Mouse (Mus musculus): ENCODE data around the gene Hbp1.
A peak's percentile ranks its signal among the peaks of the same experiment; 100 is the strongest.

Hbp1 gene

GRCm38 (mm10) chr12:31949759-31950658 is at the start of gene Hbp1:
Hbp1 (minus strand) TSS chr12:31950535.
- peak; percentile 98 to 100 for DNase-seq

- no peak for DNase-seq
These were observed 48.4 kb upstream of the Hbp1 start for GRCm38 (mm10) chr12:31998706-31999105.

GRCm38 (mm10) chr12:31997328-31997878 is 47.1 kb upstream of the Hbp1 start:
- no peak for DNase-seq

GRCm38 (mm10) chr12:31996877-31997276 is 46.5 kb upstream of the Hbp1 start:
- DNase-seq: no peak

GRCm38 (mm10) chr12:31990575-31990974 is 40.2 kb upstream of the Hbp1 start:
- DNase-seq: no peak

- no peak for DNase-seq
These were observed 39.4 kb upstream of the Hbp1 start for GRCm38 (mm10) chr12:31989726-31990125.

GRCm38 (mm10) chr12:31986463-31986862 is 36.1 kb upstream of the Hbp1 start:
- DNase-seq: no peak

GRCm38 (mm10) chr12:31985738-31986137 is 35.4 kb upstream of the Hbp1 start:
- DNase-seq: no peak

GRCm38 (mm10) chr12:31984664-31985063 is 34.3 kb upstream of the Hbp1 start:
- DNase-seq: no peak

- DNase-seq: no peak
These were observed 33.9 kb upstream of the Hbp1 start for GRCm38 (mm10) chr12:31984206-31984605.

- DNase-seq: no peak
These were observed 33.4 kb upstream of the Hbp1 start for GRCm38 (mm10) chr12:31983769-31984168.

GRCm38 (mm10) chr12:31983238-31983637 is 32.9 kb upstream of the Hbp1 start:
- peak; percentile 66 to 68 for DNase-seq

GRCm38 (mm10) chr12:31977613-31978195 is 27.4 kb upstream of the Hbp1 start:
- no peak for DNase-seq

GRCm38 (mm10) chr12:31976544-31976943 is 26.2 kb upstream of the Hbp1 start:
- DNase-seq: peak; percentile 16 to 17

- DNase-seq: peak; percentile 42 to 47
These were observed 23.3 kb upstream of the Hbp1 start for GRCm38 (mm10) chr12:31973473-31974172.

GRCm38 (mm10) chr12:31971547-31971946 is 21.2 kb upstream of the Hbp1 start:
- no peak for DNase-seq

GRCm38 (mm10) chr12:31969111-31969510 is 18.8 kb upstream of the Hbp1 start:
- DNase-seq: no peak

GRCm38 (mm10) chr12:31967536-31967935 is 17.2 kb upstream of the Hbp1 start:
- peak in 1 of 2 experiments; percentile 57 for DNase-seq

- no peak for DNase-seq
These were observed 16.1 kb upstream of the Hbp1 start for GRCm38 (mm10) chr12:31966405-31966804.

- no peak for DNase-seq
These were observed 15.3 kb upstream of the Hbp1 start for GRCm38 (mm10) chr12:31965517-31966212.

GRCm38 (mm10) chr12:31964074-31964473 is 13.7 kb upstream of the Hbp1 start:
- DNase-seq: no peak

- DNase-seq: no peak
These were observed 5.5 kb upstream of the Hbp1 start for GRCm38 (mm10) chr12:31955843-31956242.

- no peak for DNase-seq
These were observed 310 bp upstream of the Hbp1 start for GRCm38 (mm10) chr12:31950659-31951031.

Measured in cerebellum, adult 18-20 months (tissue).